Mouse (Mus musculus) liver, postnatal 0 days (tissue): Measurements from ENCODE around the gene Gnptab.

Source experiments
- CTCF ChIP-seq: sonication (generic); IDR thresholded peaks from 2 replicates; pipeline ENCODE4 v1.5.1; 2016; ENCODE audit warnings: antibody characterized with exemption, low read depth
- EP300 ChIP-seq: IDR thresholded peaks from 2 replicates; pipeline ENCODE4 v1.6.1; 2016; ENCODE audit warnings: antibody characterized with exemption, low read depth, mild to moderate bottlenecking

DNA sequence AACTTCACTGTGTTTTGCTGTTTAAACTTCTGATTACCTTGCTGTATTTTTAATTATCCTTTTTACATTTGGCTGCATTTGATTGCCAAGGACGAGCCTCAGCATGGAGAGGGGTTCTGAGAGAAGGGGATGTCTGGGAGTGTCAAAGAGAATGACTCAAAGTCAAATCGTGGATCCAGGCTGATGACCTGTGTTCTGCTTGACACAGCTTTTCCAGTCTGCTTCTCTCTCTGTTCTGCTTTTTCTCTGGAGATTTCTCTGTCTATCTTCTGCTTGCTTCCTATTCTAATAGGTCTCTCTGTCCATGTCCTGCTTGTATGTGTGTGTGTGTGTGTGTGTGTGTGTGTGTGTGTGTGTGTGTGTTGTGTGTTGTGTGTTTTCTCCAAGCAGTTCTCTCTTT, 30.8 kb downstream of the Gnptab start:
- TF ChIP-seq CTCF = no peak
- no peak for TF ChIP-seq EP300
